Mouse (Mus musculus): Measurements from ENCODE around the gene L1td1. TPM values are rescaled to one million over a fixed set of nuclear protein-coding genes. Genes with fewer than 3 reads are reported as not detected.
"Not testable (repeated sequence)": the region's sequence is repeated elsewhere in the genome, so short reads cannot be mapped to it uniquely, and the experiment has no call there.

The L1td1 gene
- polyA plus RNA-seq, 1 experiment from 2014 or later = not detected

- 81% methylated on average over 17 of the region's 17 CpGs for WGBS
- Histone ChIP-seq H3K4me3 (ENCODE audit: low read depth, low read length) (no peak overlapping the region), H3K27ac (ENCODE audit: low read length) (no peak overlapping the region), H3K4me1 (ENCODE audit: insufficient read depth, low read depth, low read length) (no peaks in the 10 kb centered on the region), H3K4me2 (replicated peaks; ENCODE audit: low read depth, low read length) (no peak overlapping the region), H3K9ac (replicated peaks; ENCODE audit: low read depth) (no peak overlapping the region), H3K36me3 (ENCODE audit: insufficient read depth, low read length) (no peaks in the 10 kb centered on the region), H3K9me3 (ENCODE audit: low read length) (no peaks in the 10 kb centered on the region), H3K27me3 (replicated peaks; ENCODE audit: insufficient read depth, low read length) (no peaks in the 10 kb centered on the region)
- TF ChIP-seq EP300 (IDR thresholded peaks at IDR 0.05) = no peak
- TF ChIP-seq CTCF (IDR thresholded peaks at IDR 0.05) = no peak
- ATAC-seq = no peak
- no peak for DNase-seq (ENCODE audit: low spot score)
Observed at GRCm38 (mm10) chr4:98717735-98718546, 8.6 kb upstream of the L1td1 start.

- Histone ChIP-seq H3K9ac (replicated peaks; ENCODE audit: low read depth) (no peak overlapping the region), H3K4me3 (ENCODE audit: low read depth, low read length) (no peak overlapping the region), H3K9me3 (ENCODE audit: low read length) (no peaks in the 10 kb centered on the region), H3K27ac (ENCODE audit: low read length) (no peak overlapping the region), H3K4me1 (ENCODE audit: insufficient read depth, low read depth, low read length) (no peaks in the 10 kb centered on the region), H3K27me3 (replicated peaks; ENCODE audit: insufficient read depth, low read length) (no peaks in the 10 kb centered on the region), H3K36me3 (ENCODE audit: insufficient read depth, low read length) (no peaks in the 10 kb centered on the region), H3K4me2 (replicated peaks; ENCODE audit: low read depth, low read length) (no peak overlapping the region)
- DNase-seq (ENCODE audit: low spot score) (no peak), ATAC-seq (no peak)
- WGBS = 87% methylated on average over 10 of the region's 10 CpGs
- TF ChIP-seq EP300 (IDR thresholded peaks at IDR 0.05) (no peak), CTCF (IDR thresholded peaks at IDR 0.05) (no peak)
Observed at GRCm38 (mm10) chr4:98718547-98718917, 8.0 kb upstream of the L1td1 start.

- WGBS = 13% methylated on average over 8 of the region's 8 CpGs
- Histone ChIP-seq H3K27me3 (replicated peaks; ENCODE audit: insufficient read depth, low read length) (no peaks in the 10 kb centered on the region), H3K9ac (replicated peaks; ENCODE audit: low read depth) (no peak overlapping the region), H3K27ac (ENCODE audit: low read length) (no peak overlapping the region), H3K36me3 (ENCODE audit: insufficient read depth, low read length) (no peaks in the 10 kb centered on the region), H3K4me3 (ENCODE audit: low read depth, low read length) (no peak overlapping the region), H3K9me3 (ENCODE audit: low read length) (no peaks in the 10 kb centered on the region), H3K4me2 (replicated peaks; ENCODE audit: low read depth, low read length) (no peak overlapping the region), H3K4me1 (ENCODE audit: insufficient read depth, low read depth, low read length) (no peaks in the 10 kb centered on the region)
- DNase-seq (ENCODE audit: low spot score) (peak; percentile 71), ATAC-seq (no peak)
- TF ChIP-seq EP300 (IDR thresholded peaks at IDR 0.05) = no peak
- peak; percentile 85 for TF ChIP-seq CTCF (IDR thresholded peaks at IDR 0.05)
Observed at GRCm38 (mm10) chr4:98722454-98722853, 4.1 kb upstream of the L1td1 start.

- ATAC-seq; H3K4me2 ChIP-seq (replicated peaks; ENCODE audit: low read depth, low read length); H3K27ac ChIP-seq (ENCODE audit: low read length); H3K9me3 ChIP-seq (ENCODE audit: low read length); H3K4me3 ChIP-seq (ENCODE audit: low read depth, low read length); H3K27me3 ChIP-seq (replicated peaks; ENCODE audit: insufficient read depth, low read length); H3K36me3 ChIP-seq (ENCODE audit: insufficient read depth, low read length); DNase-seq (ENCODE audit: low spot score); H3K9ac ChIP-seq (replicated peaks; ENCODE audit: low read depth); H3K4me1 ChIP-seq (ENCODE audit: insufficient read depth, low read depth, low read length): not testable (repeated sequence)
- 88% methylated on average over 1 of the region's 1 CpGs for WGBS
Observed at GRCm38 (mm10) chr4:98724682-98725081, 1.9 kb upstream of the L1td1 start.

- H3K27me3 ChIP-seq (replicated peaks; ENCODE audit: insufficient read depth, low read length) = 0 out of 2 replicates have a peak, but pooled peaks cover 5% of the 10 kb centered on the region
- DNase-seq (ENCODE audit: low spot score) (peak; percentile 41), ATAC-seq (no peak)
- WGBS = 32% methylated on average over 4 of the region's 4 CpGs
- no peak overlapping the region for H3K4me2 ChIP-seq (replicated peaks; ENCODE audit: low read depth, low read length)
- H3K9ac ChIP-seq (replicated peaks; ENCODE audit: low read depth) = no peak overlapping the region
- no peaks in the 10 kb centered on the region for H3K4me1 ChIP-seq (ENCODE audit: insufficient read depth, low read depth, low read length)
- no peaks in the 10 kb centered on the region for H3K36me3 ChIP-seq (ENCODE audit: insufficient read depth, low read length)
- no peak overlapping the region for H3K27ac ChIP-seq (ENCODE audit: low read length)
- no peaks in the 10 kb centered on the region for H3K9me3 ChIP-seq (ENCODE audit: low read length)
- no peak for TF ChIP-seq EP300 (IDR thresholded peaks at IDR 0.05)
- peak; percentile 53 for TF ChIP-seq CTCF (IDR thresholded peaks at IDR 0.05)
- no peak overlapping the region for H3K4me3 ChIP-seq (ENCODE audit: low read depth, low read length)
Observed at GRCm38 (mm10) chr4:98725439-98725838, 1.1 kb upstream of the L1td1 start.

- H3K36me3 ChIP-seq (ENCODE audit: insufficient read depth, low read length) = no peaks in the 10 kb centered on the region
- H3K4me3 ChIP-seq (ENCODE audit: low read depth, low read length) = peak overlapping the region; percentile 15; the same call in 1 of the 2 replicates
- no peaks in the 10 kb centered on the region for H3K4me1 ChIP-seq (ENCODE audit: insufficient read depth, low read depth, low read length)
- ATAC-seq (peak; percentile 23; the same call in 1 of the 2 replicates), DNase-seq (ENCODE audit: low spot score) (peak; percentile 17)
- TF ChIP-seq CTCF (IDR thresholded peaks at IDR 0.05) (no peak), EP300 (IDR thresholded peaks at IDR 0.05) (no peak)
- H3K9ac ChIP-seq (replicated peaks; ENCODE audit: low read depth) = no peak overlapping the region
- 5% methylated on average over 21 of the region's 21 CpGs for WGBS
- H3K27ac ChIP-seq (ENCODE audit: low read length) = no peak overlapping the region
- H3K4me2 ChIP-seq (replicated peaks; ENCODE audit: low read depth, low read length) = peak overlapping the region; percentile 51
- 0 out of 2 replicates have a peak, but pooled peaks cover 5% of the 10 kb centered on the region for H3K27me3 ChIP-seq (replicated peaks; ENCODE audit: insufficient read depth, low read length)
- no peaks in the 10 kb centered on the region for H3K9me3 ChIP-seq (ENCODE audit: low read length)
Observed at GRCm38 (mm10) chr4:98727295-98727958, 893 bp downstream of the L1td1 start.

Data from lung, postnatal 0 days (tissue).